Mouse (Mus musculus) frontal cortex, adult 2 months (tissue): Measurements from ENCODE around the gene Zdhhc4. TPM values are rescaled to one million over a fixed set of nuclear protein-coding genes. Genes with fewer than 3 reads are reported as not detected.

Experiments
- DNase-seq, 2 experiments: peaks; one replicate each; pipeline ENCODE4 v3.0.0; 2022; ENCODE audit warnings: low spot score in 1 of 2; ENCODE audit errors: extremely low spot score in 1 of 2
- polyA plus RNA-seq: library from polyadenylated mRNA; depleted of rRNA; stranded (reverse); fragments of >200 nt; gene quantifications from 2 replicates; pipeline ENCODE4 v1.2.3, GENCODE M21; 2012; rRNA removed

Gene Zdhhc4
- polyA plus RNA-seq, 1 experiment, result 68.2 TPM

DNA sequence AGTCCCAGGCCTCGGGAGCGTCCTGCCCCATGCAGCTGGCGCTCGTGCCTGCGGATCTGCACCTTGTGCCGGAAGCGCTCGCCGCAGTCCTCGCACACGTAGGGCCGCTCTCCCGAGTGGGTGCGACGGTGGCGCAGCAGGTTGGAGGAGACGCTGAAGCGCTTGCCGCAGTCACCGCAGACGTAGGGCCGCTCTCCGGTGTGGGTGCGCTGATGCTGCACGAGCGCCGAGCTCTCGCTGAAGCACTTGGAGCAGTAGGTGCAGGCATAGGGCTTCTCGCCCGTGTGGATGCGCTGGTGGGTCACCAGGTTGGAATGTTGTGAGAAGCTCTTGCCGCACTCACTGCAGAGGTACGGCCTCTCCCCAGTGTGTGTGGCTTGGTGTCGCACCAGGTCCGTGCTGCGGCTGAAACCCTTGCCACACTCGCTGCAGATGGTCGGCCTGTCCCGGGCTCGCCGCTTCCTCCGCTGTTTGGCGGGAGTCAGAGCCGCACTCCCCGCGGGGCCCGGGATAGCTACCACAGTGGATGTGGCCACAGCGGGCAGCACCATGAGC is 41.2 kb downstream of the Zdhhc4 start:
- DNase-seq, result no peak

DNA sequence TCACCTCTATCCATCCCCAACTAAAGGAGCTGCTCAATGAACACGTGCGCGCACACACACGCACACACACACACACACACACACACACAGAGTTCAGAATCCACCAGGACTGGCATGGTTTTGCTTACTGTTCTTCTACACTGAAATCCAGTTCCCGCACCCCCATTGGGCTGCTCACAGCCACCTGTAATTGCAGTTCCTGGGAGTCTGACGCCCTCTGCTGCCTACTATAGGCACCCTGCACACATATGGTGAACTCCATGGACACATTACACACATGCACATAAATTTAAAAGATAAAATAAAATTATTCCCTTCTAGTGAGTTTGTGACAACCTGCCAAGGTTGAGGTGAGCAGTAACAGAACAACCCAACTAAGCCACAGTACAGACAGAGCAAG is 44.3 kb downstream of the Zdhhc4 start:
- no peak for DNase-seq

DNA sequence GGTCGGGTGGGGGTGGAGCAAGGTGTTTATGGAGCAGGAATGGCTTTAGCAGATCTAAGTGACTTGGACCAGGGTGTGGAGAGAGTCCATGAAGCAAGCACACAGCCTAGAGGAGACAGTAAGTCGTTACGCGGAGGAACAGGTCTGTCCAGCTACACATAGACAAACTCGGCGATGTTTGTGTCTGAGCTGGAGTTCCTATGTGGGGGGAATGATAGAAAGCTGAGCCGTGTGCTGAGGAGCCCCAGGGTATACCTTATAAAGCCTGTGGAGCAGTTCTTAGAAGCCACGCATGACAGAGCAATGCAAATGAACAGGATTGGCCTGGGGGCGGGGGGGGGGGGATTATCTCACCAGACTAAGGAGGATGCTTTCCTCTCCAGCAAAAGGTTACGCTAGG is 49.8 kb downstream of the Zdhhc4 start:
- no peak for DNase-seq

DNA sequence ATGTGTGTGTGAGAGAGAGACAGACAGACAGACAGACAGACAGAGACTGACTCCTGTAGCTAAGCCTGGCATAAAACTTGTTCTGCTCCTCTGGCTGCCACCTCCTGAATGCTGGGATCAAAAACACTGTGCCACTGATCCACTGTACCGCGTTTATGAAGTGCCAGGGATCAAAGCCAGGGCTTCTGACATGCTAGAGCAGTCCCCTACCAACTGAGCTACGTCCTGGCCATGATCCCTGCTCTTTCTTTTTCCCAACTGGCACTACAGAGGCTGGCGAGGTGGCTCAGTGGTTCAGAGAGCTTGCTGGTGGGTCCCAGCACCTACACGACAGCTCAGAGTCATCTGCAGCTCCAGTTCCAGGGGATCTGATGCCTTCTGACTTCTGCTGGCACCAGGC is 53.3 kb downstream of the Zdhhc4 start:
- DNase-seq, result no peak

DNA sequence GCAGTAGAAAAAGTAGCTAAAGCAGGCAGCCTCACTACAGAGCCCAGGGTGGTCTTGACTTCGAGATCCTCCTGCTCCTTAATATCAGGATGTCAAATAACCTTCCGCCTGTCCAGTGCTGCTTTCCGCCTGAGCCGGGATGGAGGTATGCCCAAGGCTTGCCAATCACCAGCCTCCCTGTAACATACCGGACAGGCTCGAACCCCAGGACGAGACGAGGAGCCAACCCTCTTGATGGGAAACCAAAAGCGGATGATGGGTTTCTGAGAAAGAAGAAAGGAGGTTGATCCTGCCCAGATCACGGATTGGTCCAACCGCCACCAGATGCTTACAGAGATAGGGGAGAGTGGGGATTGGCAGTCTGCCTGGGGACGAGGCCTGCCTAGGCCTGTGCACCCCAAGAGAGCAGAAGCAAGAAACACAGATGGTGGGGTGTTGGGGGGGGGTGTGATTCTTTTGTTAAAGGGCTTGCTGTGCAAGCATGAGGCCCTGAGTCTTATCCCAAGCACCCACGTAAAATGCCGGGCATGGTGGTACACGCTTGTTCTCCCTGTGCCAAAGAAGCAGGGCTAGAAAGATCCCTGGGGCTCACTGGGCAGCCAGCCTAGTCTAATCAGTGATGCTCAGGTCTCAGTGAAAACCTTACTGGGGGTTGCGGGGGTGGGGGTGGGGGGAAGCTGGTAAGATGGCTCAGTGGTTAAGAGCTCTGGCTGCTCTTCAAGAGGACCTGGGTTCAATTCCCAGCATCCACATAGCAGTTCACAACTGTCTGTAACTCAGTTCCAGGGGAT is 56.3 kb downstream of the Zdhhc4 start:
- no peak for DNase-seq

DNA sequence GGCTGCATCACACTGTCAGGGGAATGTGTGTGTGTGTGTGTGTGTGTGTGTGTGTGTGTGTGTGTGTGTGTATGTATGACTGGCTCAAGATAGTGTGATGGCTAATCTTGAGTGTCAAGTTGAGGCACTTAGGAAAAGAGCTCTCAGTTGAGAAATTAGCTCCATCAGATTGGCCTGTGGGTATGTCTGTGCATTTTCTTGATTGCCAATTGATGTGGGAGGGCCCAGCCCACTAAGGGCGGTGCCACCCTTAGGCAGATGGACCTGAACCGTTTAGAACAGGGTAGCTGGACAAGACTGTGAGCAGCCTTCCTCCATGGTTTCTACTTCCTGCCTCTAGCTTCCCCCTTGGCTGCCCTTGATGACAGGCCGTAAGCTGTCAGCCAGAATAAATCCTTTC is 56.9 kb downstream of the Zdhhc4 start:
- DNase-seq, result no peak

DNA sequence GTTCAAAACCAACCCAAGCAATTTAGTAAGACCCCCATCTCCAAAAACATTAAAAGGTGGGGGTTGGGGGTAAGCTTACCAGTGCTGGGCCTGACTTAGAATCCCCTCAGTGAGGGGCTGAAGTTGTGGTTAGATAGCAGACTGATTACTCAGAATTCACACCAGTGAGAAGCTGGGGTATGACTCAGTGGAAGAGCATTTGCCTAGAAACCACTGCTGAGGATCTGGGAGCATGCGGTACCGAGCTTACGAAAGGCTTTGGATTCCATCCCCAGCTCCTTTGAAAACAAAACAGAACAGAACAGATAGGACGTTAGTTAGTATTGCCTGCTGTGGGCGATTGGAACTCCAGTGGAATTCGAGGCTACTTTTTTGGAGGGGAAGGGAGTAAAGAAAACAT is 57.4 kb downstream of the Zdhhc4 start:
- DNase-seq, result no peak

DNA sequence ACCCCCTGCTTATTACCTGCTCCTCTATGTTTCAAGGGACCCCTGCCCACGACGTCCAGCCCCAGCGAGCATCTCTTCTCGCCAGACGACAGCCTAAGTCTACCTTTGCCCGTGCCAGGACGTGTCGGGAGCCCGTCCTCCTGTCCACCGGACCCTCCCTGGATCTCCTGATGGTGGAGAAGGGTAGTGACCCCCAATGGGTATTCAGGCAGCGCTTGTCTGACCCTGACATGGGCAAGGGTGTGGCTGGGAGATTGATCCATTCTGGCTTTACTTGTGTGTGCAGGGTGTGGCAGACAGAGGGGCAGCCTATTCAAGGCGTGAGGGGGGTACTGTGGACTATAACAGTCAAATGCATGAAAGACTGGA is 58.9 kb downstream of the Zdhhc4 start:
- DNase-seq, result no peak

DNA sequence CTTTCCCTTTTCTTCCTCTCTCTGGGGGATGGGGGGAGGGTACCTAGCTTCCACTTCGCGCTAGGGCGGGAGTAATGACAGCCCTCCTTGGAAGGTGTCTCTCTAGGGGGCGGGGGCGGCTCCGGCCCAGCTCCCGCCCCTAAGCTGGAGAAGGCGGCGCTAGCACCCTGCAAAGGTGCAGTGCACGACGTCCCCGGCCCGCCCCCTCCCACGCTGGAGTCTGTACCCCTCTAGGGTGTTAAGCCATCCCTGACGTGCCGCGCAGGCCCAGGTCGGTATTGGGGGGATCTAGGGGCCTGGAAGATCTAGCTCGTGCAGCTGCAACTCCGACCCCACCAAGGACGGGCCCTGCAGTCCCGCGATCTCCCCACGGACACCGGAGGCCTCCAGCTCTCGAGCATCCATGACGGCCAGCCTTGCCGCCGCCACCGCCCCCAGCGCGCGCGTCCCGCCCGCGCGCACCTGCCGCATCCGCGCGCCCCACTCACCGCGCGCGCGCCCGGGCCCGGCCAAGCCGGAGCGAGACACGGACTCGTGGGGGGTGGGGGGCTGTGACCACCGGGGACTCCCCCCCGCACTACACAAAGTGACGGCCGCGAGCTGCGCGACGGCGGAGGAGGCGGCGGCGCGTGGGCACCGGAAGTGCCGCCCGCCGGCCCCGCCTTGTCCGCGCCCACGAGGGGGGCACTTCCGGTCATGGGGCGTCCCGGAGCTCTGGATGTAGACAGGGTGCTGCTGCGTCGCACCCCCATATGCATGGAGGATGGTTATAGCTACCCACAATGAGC is 59.5 kb downstream of the Zdhhc4 start, which contains the start of gene Zfp316:
Zfp316 (minus strand) TSS at position 660 of the 788 bp plus-strand sequence.
- DNase-seq, result peak in 1 of 2 experiments; percentile 71

DNA sequence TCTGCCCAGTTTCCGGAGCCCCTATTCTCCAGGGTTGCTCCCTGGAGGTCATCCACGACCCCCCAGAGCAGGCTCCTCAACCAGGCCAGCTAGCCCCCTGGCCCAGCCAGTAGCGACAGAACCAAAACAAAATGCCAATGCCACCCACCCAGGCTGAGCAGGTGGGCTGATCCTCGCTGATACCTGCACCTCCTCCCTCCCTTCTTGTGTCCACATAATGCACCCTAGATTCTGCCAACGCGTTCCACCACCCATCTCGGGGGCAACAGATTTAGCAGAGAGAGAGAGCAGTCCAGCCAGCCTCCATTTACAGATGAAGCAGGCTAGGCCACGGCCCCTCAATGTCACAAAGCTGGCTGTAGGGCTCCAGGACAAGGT is 60.1 kb downstream of the Zdhhc4 start:
- no peak for DNase-seq

DNA sequence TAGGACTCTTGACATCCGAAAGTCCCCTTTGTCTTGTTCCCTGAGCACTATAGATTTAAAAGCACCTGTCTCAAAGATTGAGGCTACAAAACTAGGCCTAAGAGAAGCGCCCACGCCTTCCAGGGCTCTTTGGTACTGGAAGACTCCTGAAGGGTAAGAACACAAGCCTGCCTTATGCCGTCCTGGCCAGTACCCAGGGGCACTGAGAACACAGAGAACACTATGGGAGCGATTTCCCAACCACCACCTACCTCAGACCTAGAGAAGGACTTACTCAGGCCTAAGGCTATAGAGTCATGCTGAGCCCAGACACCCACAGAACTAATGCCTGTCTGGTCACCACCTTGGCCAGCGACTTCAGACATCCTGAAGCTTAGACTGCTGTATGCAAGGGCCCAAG is 62.3 kb downstream of the Zdhhc4 start:
- DNase-seq, result no peak

Other genes starting within 250 kb of the Zdhhc4 start
- gene Rnf216, start 216.3 kb downstream of the Zdhhc4 start, polyA plus RNA-seq, result 29.7 and 33.4 TPM in 2 replicates
- gene Olfr718-ps1, start 181.7 kb downstream of the Zdhhc4 start, polyA plus RNA-seq, result 0.08 TPM in 1 of 2 replicates, not detected in the other
- gene Rbak, start 148.5 kb downstream of the Zdhhc4 start, polyA plus RNA-seq, result 10.9 and 13.3 TPM in 2 replicates
- gene Spdye4b, start 148.2 kb downstream of the Zdhhc4 start, polyA plus RNA-seq, result not detected in 2 replicates
- not detected in 2 replicates for gene Spdye4a, start 102.4 kb downstream of the Zdhhc4 start, polyA plus RNA-seq
- 20.2 and 22.5 TPM in 2 replicates for gene Zfp12, start 94.1 kb downstream of the Zdhhc4 start, polyA plus RNA-seq
- 14.9 and 15.7 TPM in 2 replicates for gene Zfp316, start 59.2 kb downstream of the Zdhhc4 start, polyA plus RNA-seq
- gene Zfp853, start 35.6 kb downstream of the Zdhhc4 start, polyA plus RNA-seq, result 8.8 TPM in 2 replicates
- 16.9 and 17.0 TPM in 2 replicates for gene E130309D02Rik, start 13.9 kb downstream of the Zdhhc4 start, polyA plus RNA-seq
- 6.2 and 7.5 TPM in 2 replicates for gene Grid2ip, start 28.1 kb upstream of the Zdhhc4 start, polyA plus RNA-seq
- 28.1 and 30.1 TPM in 2 replicates for gene Kdelr2, start 74.6 kb upstream of the Zdhhc4 start, polyA plus RNA-seq
- 24.8 and 25.0 TPM in 2 replicates for gene Daglb, start 135.3 kb upstream of the Zdhhc4 start, polyA plus RNA-seq
- gene Rac1, start 198.8 kb upstream of the Zdhhc4 start, polyA plus RNA-seq, result 490 and 503 TPM in 2 replicates